Comparison of ENCODE assay signal across 19 mouse cellular contexts in genomic region chr14:47756411-47757065, GRCm38 (mm10).
A peak's percentile ranks its signal among the peaks of the same experiment; 100 is the strongest.
DNase-seq lines count a peak whose midpoint lies in the region; ATAC-seq lines count a peak whose summit lies in the region.
"Had no signal": no experiment of that assay in that cellular context is flagged by ENCODE, and none has a peak within 500 bp of the region (broad histone marks: within the 10 kb centered on the region; RNA-seq: fewer than 3 reads in every experiment).

No protein-coding gene starts in this region.

- DNase-seq in kidney, postnatal 10 days = peak; percentile 35
- DNase-seq in 3134 (ENCODE audit: extremely low read depth, insufficient read length, low spot score) = peak; percentile 62
- peak; percentile 96 for DNase-seq in Muller cell, postnatal 12 days (ENCODE audit: inconsistent ontology term)
- DNase-seq in gastrocnemius, postnatal 36 days = peak; percentile 40 to 72
- DNase-seq in left cerebral cortex, postnatal 10 days (ENCODE audit: extremely low spot score in 1 of 2, low spot score in 2 of 2) = no peak
- DNase-seq: adrenal gland, adult 8-10 months; cerebellum, postnatal 25 days; thymus, postnatal 14 days had no signal

- H3K4me1 ChIP-seq in kidney, embryonic 14.5 days (ENCODE audit: control insufficient read depth, insufficient read depth, low read length) = no peaks in the 10 kb centered on the region
- H3K4me1 ChIP-seq in hindbrain, embryonic 16.5 days (ENCODE audit: control insufficient read depth, insufficient read depth, low read depth, low read length) = no peaks in the 10 kb centered on the region
- H3K4me1 ChIP-seq: embryonic facial prominence, embryonic 12.5 days; hindbrain, embryonic 15.5 days had no signal

- no peaks in the 10 kb centered on the region for H3K36me3 ChIP-seq in kidney, embryonic 14.5 days (ENCODE audit: control insufficient read depth, insufficient read depth, low read length)
- H3K36me3 ChIP-seq in hindbrain, embryonic 16.5 days (ENCODE audit: control insufficient read depth, insufficient read depth, low read length) = no peaks in the 10 kb centered on the region
- H3K36me3 ChIP-seq: embryonic facial prominence, embryonic 12.5 days; heart, embryonic 13.5 days; hindbrain, embryonic 15.5 days; midbrain, embryonic 15.5 days; neural tube, embryonic 15.5 days had no signal

- intact Hi-C loops in gastrocnemius, postnatal 36 days (cut with DNase I) = no loop called here
- intact Hi-C loops in left cerebral cortex, postnatal 10 days (cut with DNase I) = no loop called here

- no peaks in the 10 kb centered on the region for H3K27me3 ChIP-seq in kidney, embryonic 14.5 days (ENCODE audit: control insufficient read depth, insufficient read depth, low read length)
- H3K27me3 ChIP-seq in hindbrain, embryonic 16.5 days (replicated peaks; ENCODE audit: control insufficient read depth, insufficient read depth, low read length) = no peaks in the 10 kb centered on the region
- H3K27me3 ChIP-seq: CH12.LX; embryonic facial prominence, embryonic 12.5 days; hindbrain, embryonic 15.5 days; midbrain, embryonic 15.5 days; neural tube, embryonic 15.5 days had no signal

- no peak overlapping the region for H3K4me3 ChIP-seq in kidney, embryonic 14.5 days (ENCODE audit: low read length)
- H3K4me3 ChIP-seq in hindbrain, embryonic 16.5 days (ENCODE audit: low read length) = no peak overlapping the region
- H3K4me3 ChIP-seq: embryonic facial prominence, embryonic 12.5 days; heart, embryonic 13.5 days; hindbrain, embryonic 15.5 days; midbrain, embryonic 15.5 days; neural tube, embryonic 15.5 days had no signal

- no peak for ATAC-seq in kidney, embryonic 14.5 days (ENCODE audit: low FRiP score, low TSS enrichment)
- no peak for ATAC-seq in hindbrain, embryonic 16.5 days
- ATAC-seq: forebrain, embryonic 14.5 days; midbrain, embryonic 15.5 days had no signal

- 83% methylated on average over 9 of the region's 9 CpGs for WGBS in kidney, embryonic 14.5 days
- 88% methylated on average over 9 of the region's 9 CpGs for WGBS in hindbrain, embryonic 16.5 days

- no peak overlapping the region for H3K4me2 ChIP-seq in kidney, embryonic 14.5 days (replicated peaks; ENCODE audit: low read depth, low read length)
- no peak overlapping the region for H3K4me2 ChIP-seq in hindbrain, embryonic 16.5 days (ENCODE audit: low read length)
- H3K4me2 ChIP-seq: embryonic facial prominence, embryonic 12.5 days; heart, embryonic 13.5 days; hindbrain, embryonic 15.5 days; liver, embryonic 11.5 days; midbrain, embryonic 15.5 days; neural tube, embryonic 15.5 days had no signal

- no peak overlapping the region for H3K9ac ChIP-seq in kidney, embryonic 14.5 days (ENCODE audit: low read depth, low read length)
- H3K9ac ChIP-seq in hindbrain, embryonic 16.5 days (ENCODE audit: low read depth, low read length) = no peak overlapping the region
- H3K9ac ChIP-seq: embryonic facial prominence, embryonic 12.5 days; heart, embryonic 13.5 days; hindbrain, embryonic 15.5 days; midbrain, embryonic 15.5 days; neural tube, embryonic 15.5 days had no signal

- no peak overlapping the region for H3K27ac ChIP-seq in kidney, embryonic 14.5 days (ENCODE audit: low read depth, low read length)
- no peak overlapping the region for H3K27ac ChIP-seq in hindbrain, embryonic 16.5 days (ENCODE audit: low read depth, low read length)
- H3K27ac ChIP-seq: embryonic facial prominence, embryonic 12.5 days; heart, embryonic 13.5 days; hindbrain, embryonic 15.5 days; macrophage; midbrain, embryonic 15.5 days; neural tube, embryonic 15.5 days had no signal

- no peaks in the 10 kb centered on the region for H3K9me3 ChIP-seq in kidney, embryonic 14.5 days (ENCODE audit: control insufficient read depth, low read length)
- H3K9me3 ChIP-seq in hindbrain, embryonic 16.5 days (ENCODE audit: control insufficient read depth, low read length) = no peaks in the 10 kb centered on the region
- H3K9me3 ChIP-seq: embryonic facial prominence, embryonic 12.5 days; heart, embryonic 13.5 days; hindbrain, embryonic 15.5 days; midbrain, embryonic 15.5 days; neural tube, embryonic 15.5 days had no signal

Comparison
In these comparisons a context has a peak if more than half of its experiments do, and no peak if none do; other contexts are left out.
1. DNase-seq: peak in kidney, postnatal 10 days (single experiment), 3134 (single experiment), Muller cell, postnatal 12 days (single experiment) and gastrocnemius, postnatal 36 days (2 of 2); none in left cerebral cortex, postnatal 10 days (0 of 2).